Comparison of ENCODE assay signal across 18 mouse cellular contexts in genomic region chr15:78075921-78076320, GRCm38 (mm10). TPM values are rescaled to one million over a fixed set of nuclear protein-coding genes. Genes with fewer than 3 reads are reported as not detected.
"Had no signal": no experiment of that assay in that cellular context is flagged by ENCODE, and none has a peak within 500 bp of the region (broad histone marks: within the 10 kb centered on the region; RNA-seq: fewer than 3 reads in every experiment).

No protein-coding gene starts in this region.

- DNase-seq: heart, postnatal 10 days; heart, postnatal 14 days; heart, postnatal 36 days; heart, postnatal 4 days; kidney, adult 11 months; kidney, adult 18-20 months; kidney, adult 2 months; kidney, adult 8-10 months; kidney, adult 9 months; kidney, postnatal 10 days; kidney, postnatal 14 days; kidney, postnatal 25 days; kidney, postnatal 36 days; kidney, postnatal 4 days; layer of hippocampus, adult 9-11 months; layer of hippocampus, postnatal 36 days had no signal

RNA-seq across cellular contexts. Expression of gene Cacng2, which starts 43.9 kb away (rescaled TPM):
- total RNA-seq: heart, postnatal 10 days; heart, postnatal 14 days; heart, postnatal 25 days; heart, postnatal 36 days; heart, postnatal 4 days; hematopoietic stem cell, adult 5-6 weeks had no signal
